Mouse (Mus musculus) stomach, embryonic 14.5 days (tissue): ENCODE measurements around the gene Gm10638. TPM values are rescaled to one million over a fixed set of nuclear protein-coding genes. Genes with fewer than 3 reads are reported as not detected.

ENCODE experiments used
- ATAC-seq: fragments of 200-750 bp; cut with Nextera tagmentation; 2 replicates; pipeline ENCODE4 v1.8.0; 2017; ENCODE audit warnings: low read depth, moderate TSS enrichment; ENCODE audit not compliant: insufficient number of reproducible peaks, insufficient read depth, low FRiP score
- H3K27ac ChIP-seq: fragments of 300-500 bp; sonication (generic); 2 replicates; pipeline ENCODE4 v1.5.1; 2014; ENCODE audit warnings: mild to moderate bottlenecking, low read length, moderate library complexity, mixed read lengths
- H3K27me3 ChIP-seq: fragments of 300-500 bp; sonication (generic); 2 replicates; pipeline ENCODE4 v1.6.1; 2014; ENCODE audit warnings: low read length, control low read depth, mixed read lengths; ENCODE audit not compliant: control insufficient read depth, insufficient read depth
- H3K36me3 ChIP-seq: fragments of 300-500 bp; sonication (generic); 2 replicates; pipeline ENCODE4 v1.6.1; 2014; ENCODE audit warnings: mild to moderate bottlenecking, control low read depth, low read length, moderate library complexity, mixed read lengths; ENCODE audit not compliant: control insufficient read depth, insufficient read depth
- H3K4me1 ChIP-seq: fragments of 300-500 bp; sonication (generic); 2 replicates; pipeline ENCODE4 v1.6.1; 2014; ENCODE audit warnings: low read length, control low read depth, mixed read lengths; ENCODE audit not compliant: control insufficient read depth, insufficient read depth
- H3K4me2 ChIP-seq: fragments of 300-500 bp; sonication (generic); replicated peaks from 2 replicates; pipeline ENCODE4 v1.6.1; 2014; ENCODE audit warnings: low read depth, low read length, control low read depth
- H3K4me3 ChIP-seq: fragments of 300-500 bp; sonication (generic); 2 replicates; pipeline ENCODE4 v1.5.1; 2014; ENCODE audit warnings: low read depth, low read length, control low read depth
- H3K9ac ChIP-seq: fragments of 300-500 bp; sonication (generic); replicated peaks from 2 replicates; pipeline ENCODE4 v1.6.1; 2014; ENCODE audit warnings: low read depth, mild to moderate bottlenecking, control low read depth, low read length, moderate library complexity, mixed read lengths
- H3K9me3 ChIP-seq: fragments of 300-500 bp; sonication (generic); 2 replicates; pipeline ENCODE4 v1.6.1; 2016; ENCODE audit warnings: low read depth, low read length, control low read depth; ENCODE audit not compliant: control insufficient read depth
- WGBS: fragments of 180-500 bp; shearing (Covaris S2); extraction: QIAGEN DNeasy Blood & Tissue Kit; methylation state at CpG from one replicate; pipeline ENCODE4 v1.1.7; 2014; 5-methylcytosine and 5-hydroxymethylcytosine counted together
- polyA plus RNA-seq: library from polyadenylated mRNA; unstranded; fragments of >200 nt; fragmentation: Nextera tagmentation; extraction: Ambion mirVana; gene quantifications from 2 replicates; pipeline ENCODE4 v1.2.1, GENCODE M21; 2014

The Gm10638 gene
- polyA plus RNA-seq, 1 experiment from 2014 or later = 3.9 TPM

- peaks cover 6% of the 10 kb centered on the region for H3K36me3 ChIP-seq
- H3K4me1 ChIP-seq = no peaks in the 10 kb centered on the region
- H3K4me2 ChIP-seq = no peak overlapping the region
- no peak for ATAC-seq
- no peaks in the 10 kb centered on the region for H3K9me3 ChIP-seq
- WGBS = 91% methylated on average over 3 of the region's 3 CpGs
- H3K27ac ChIP-seq = no peak overlapping the region
- no peak overlapping the region for H3K4me3 ChIP-seq
- H3K9ac ChIP-seq = no peak overlapping the region
- H3K27me3 ChIP-seq = no peaks in the 10 kb centered on the region
Measured at GRCm38 (mm10) chr8:86712594-86712993, 32.9 kb upstream of the Gm10638 start.

GRCm38 (mm10) chr8:86713407-86714188, 31.9 kb upstream of the Gm10638 start:
- Histone ChIP-seq H3K27ac (no peak overlapping the region), H3K9ac (no peak overlapping the region), H3K36me3 (peaks cover 11% of the 10 kb centered on the region), H3K4me2 (no peak overlapping the region), H3K4me1 (no peaks in the 10 kb centered on the region), H3K27me3 (no peaks in the 10 kb centered on the region), H3K4me3 (no peak overlapping the region), H3K9me3 (no peaks in the 10 kb centered on the region)
- ATAC-seq = no peak
- 62% methylated on average over 14 of the region's 14 CpGs for WGBS

GRCm38 (mm10) chr8:86718332-86718994, 27.0 kb upstream of the Gm10638 start:
- Histone ChIP-seq H3K36me3 (peaks cover 21% of the 10 kb centered on the region), H3K9me3 (no peaks in the 10 kb centered on the region), H3K9ac (no peak overlapping the region), H3K27me3 (no peaks in the 10 kb centered on the region), H3K4me3 (no peak overlapping the region), H3K4me2 (no peak overlapping the region), H3K4me1 (no peaks in the 10 kb centered on the region), H3K27ac (no peak overlapping the region)
- WGBS = 85% methylated on average over 2 of the region's 2 CpGs
- ATAC-seq = no peak

- H3K9me3 ChIP-seq = no peaks in the 10 kb centered on the region
- WGBS = 87% methylated on average over 1 of the region's 1 CpGs
- no peak for ATAC-seq
Measured at GRCm38 (mm10) chr8:86719368-86719767, 26.1 kb upstream of the Gm10638 start.

GRCm38 (mm10) chr8:86720756-86721459, 24.6 kb upstream of the Gm10638 start:
- Histone ChIP-seq H3K4me2 (no peak overlapping the region), H3K4me3 (no peak overlapping the region), H3K9ac (no peak overlapping the region), H3K4me1 (no peaks in the 10 kb centered on the region), H3K27ac (no peak overlapping the region), H3K27me3 (no peaks in the 10 kb centered on the region), H3K36me3 (peaks cover 15% of the 10 kb centered on the region; the same call in 1 of the 2 replicates), H3K9me3 (no peaks in the 10 kb centered on the region)
- no peak for ATAC-seq
- WGBS = 87% methylated on average over 6 of the region's 6 CpGs

More at GRCm38 (mm10) chr8:86719368-86719767, 26.1 kb upstream of the Gm10638 start:
- Histone ChIP-seq H3K4me2 (no peak overlapping the region), H3K4me1 (no peaks in the 10 kb centered on the region), H3K27me3 (no peaks in the 10 kb centered on the region), H3K27ac (no peak overlapping the region), H3K36me3 (peaks cover 21% of the 10 kb centered on the region), H3K4me3 (no peak overlapping the region), H3K9ac (no peak overlapping the region)

- H3K36me3 ChIP-seq = peaks cover 15% of the 10 kb centered on the region; the same call in 1 of the 2 replicates
- 88% methylated on average over 2 of the region's 2 CpGs for WGBS
Measured at GRCm38 (mm10) chr8:86721490-86721889, 24.0 kb upstream of the Gm10638 start.

GRCm38 (mm10) chr8:86726959-86727358, 18.5 kb upstream of the Gm10638 start:
- H3K27me3 ChIP-seq = no peaks in the 10 kb centered on the region
- H3K36me3 ChIP-seq = no peaks in the 10 kb centered on the region; the same call in 1 of the 2 replicates
- no peak overlapping the region for H3K4me3 ChIP-seq
- 73% methylated on average over 6 of the region's 6 CpGs for WGBS
- ATAC-seq = no peak
- no peak overlapping the region for H3K27ac ChIP-seq
- no peaks in the 10 kb centered on the region for H3K9me3 ChIP-seq
- H3K9ac ChIP-seq = no peak overlapping the region
- H3K4me1 ChIP-seq = peaks cover 14% of the 10 kb centered on the region
- H3K4me2 ChIP-seq = no peak overlapping the region

More at GRCm38 (mm10) chr8:86721490-86721889, 24.0 kb upstream of the Gm10638 start:
- no peak overlapping the region for H3K4me2 ChIP-seq
- no peak overlapping the region for H3K27ac ChIP-seq
- no peaks in the 10 kb centered on the region for H3K9me3 ChIP-seq
- H3K4me1 ChIP-seq = no peaks in the 10 kb centered on the region
- H3K4me3 ChIP-seq = no peak overlapping the region
- H3K27me3 ChIP-seq = no peaks in the 10 kb centered on the region
- no peak overlapping the region for H3K9ac ChIP-seq
- ATAC-seq = no peak

GRCm38 (mm10) chr8:86728224-86728950, 17.1 kb upstream of the Gm10638 start:
- Histone ChIP-seq H3K9ac (no peak overlapping the region), H3K4me1 (peaks cover 14% of the 10 kb centered on the region), H3K4me2 (no peak overlapping the region), H3K4me3 (no peak overlapping the region), H3K9me3 (no peaks in the 10 kb centered on the region), H3K36me3 (no peaks in the 10 kb centered on the region), H3K27ac (no peak overlapping the region), H3K27me3 (no peaks in the 10 kb centered on the region)
- ATAC-seq = no peak
- 52% methylated on average over 19 of the region's 19 CpGs for WGBS
